ENCODE assay signal across 8 mouse cellular contexts in the genomic region with DNA sequence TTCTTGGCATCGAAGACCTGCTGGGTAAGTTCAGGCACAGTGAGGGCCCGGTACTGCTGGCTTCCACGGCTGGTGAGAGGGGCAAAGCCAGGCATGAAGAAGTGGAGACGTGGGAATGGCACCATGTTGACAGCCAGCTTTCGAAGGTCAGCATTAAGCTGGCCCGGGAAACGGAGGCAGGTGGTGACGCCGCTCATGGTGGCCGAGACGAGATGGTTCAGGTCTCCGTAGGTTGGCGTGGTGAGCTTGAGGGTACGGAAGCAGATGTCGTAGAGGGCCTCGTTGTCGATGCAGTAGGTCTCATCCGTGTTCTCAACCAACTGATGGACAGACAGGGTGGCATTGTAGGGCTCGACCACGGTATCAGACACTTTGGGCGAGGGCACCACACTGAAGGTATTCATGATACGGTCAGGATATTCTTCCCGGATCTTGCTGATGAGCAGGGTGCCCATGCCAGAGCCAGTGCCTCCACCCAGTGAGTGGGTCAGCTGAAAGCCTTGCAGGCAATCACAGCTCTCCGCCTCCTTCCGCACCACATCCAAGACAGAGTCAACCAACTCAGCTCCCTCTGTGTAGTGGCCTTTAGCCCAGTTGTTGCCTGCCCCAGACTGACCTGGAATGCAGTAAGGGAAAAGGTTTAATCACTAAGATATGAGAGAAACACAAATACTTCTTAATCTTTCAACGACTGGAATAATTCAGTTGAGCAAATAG. TPM values are rescaled to one million over a fixed set of nuclear protein-coding genes. Genes with fewer than 3 reads are reported as not detected.
DNase-seq lines count a peak whose midpoint lies in the region; ATAC-seq and TF ChIP-seq lines count a peak whose summit lies in the region.

No protein-coding gene starts in this region.

- H3K9ac ChIP-seq in kidney, embryonic 15.5 days = peak overlapping the region; percentile 86

- peak overlapping the region; percentile 4 for H3ac ChIP-seq in myocyte (ENCODE audit: control insufficient read depth, insufficient read length)

- peak overlapping the region; percentile 82 for H3K4me3 ChIP-seq in kidney, embryonic 15.5 days (replicated peaks)
- H3K4me3 ChIP-seq in myocyte = peak overlapping the region; percentile 96

- no peaks in the 10 kb centered on the region for H3K9me3 ChIP-seq in kidney, embryonic 15.5 days (replicated peaks)

- no peaks in the 10 kb centered on the region for H3K27me3 ChIP-seq in kidney, embryonic 15.5 days
- H3K27me3 ChIP-seq in myocyte (ENCODE audit: control insufficient read depth, insufficient read depth, insufficient read length) = no peaks in the 10 kb centered on the region

- H3K79me2 ChIP-seq in myocyte (ENCODE audit: control insufficient read depth, insufficient read depth) = peaks cover 45% of the 10 kb centered on the region

- 69% methylated on average over 26 of the region's 26 CpGs for WGBS in kidney, embryonic 15.5 days

- H3K4me1 ChIP-seq in kidney, embryonic 15.5 days = peaks cover 42% of the 10 kb centered on the region

- peaks cover 61% of the 10 kb centered on the region for H3K36me3 ChIP-seq in kidney, embryonic 15.5 days
- peaks cover 34% of the 10 kb centered on the region for H3K36me3 ChIP-seq in myocyte (ENCODE audit: control insufficient read depth, insufficient read depth)

- H3K27ac ChIP-seq in kidney, embryonic 15.5 days = peak overlapping the region; percentile 98

- H3K4me2 ChIP-seq in kidney, embryonic 15.5 days = peak overlapping the region; percentile 62
- H3K4me2 ChIP-seq in myocyte (ENCODE audit: low read depth) = peak overlapping the region; percentile 92

- peak; percentile 33 for TF ChIP-seq POLR2A in myocyte (IDR thresholded peaks at IDR 0.05; ENCODE audit: insufficient read length, low read depth)

- no peak for ATAC-seq in cerebellum, adult (ENCODE audit: insufficient number of reproducible peaks, low FRiP score, low TSS enrichment)
- ATAC-seq in kidney, embryonic 15.5 days (replicated peaks; ENCODE audit: low FRiP score) = no peak
- no peak for ATAC-seq in monocyte, adult 5-6 weeks (replicated peaks; ENCODE audit: insufficient number of reproducible peaks, low FRiP score, low TSS enrichment, poor library complexity, severe bottlenecking)

- DNase-seq in cerebellum, adult 11-12 months = peak; percentile 59
- peak; percentile 30 for DNase-seq in urinary bladder, adult 2 months (ENCODE audit: low spot score)
- no peak for DNase-seq in urinary bladder, adult 18-20 months (ENCODE audit: low spot score in 2 of 2)
- no peak for DNase-seq in left cerebral cortex, adult 11 months (ENCODE audit: low spot score)

TF ChIP-seq in myocyte, 11 proteins besides CTCF, POLR2A, EP300 and RAD21:
- no peak for TF ChIP-seq REST (IDR thresholded peaks at IDR 0.05; ENCODE audit: insufficient read depth, insufficient read length)
- peak; percentile 90 for TF ChIP-seq POLR2AphosphoS2 (IDR thresholded peaks at IDR 0.05; ENCODE audit: insufficient read length, low read depth)
- TF ChIP-seq MYOD1 (IDR thresholded peaks at IDR 0.05; ENCODE audit: control insufficient read depth in 1 of 3, insufficient read length in 2 of 3, low read depth in 2 of 3) = no peak
- TF ChIP-seq SRF (IDR thresholded peaks at IDR 0.05; ENCODE audit: control insufficient read depth, insufficient read length, low read depth) = no peak
TF ChIP-seq in myocyte: peak in this region for 1.

RNA-seq across cellular contexts. Expression of a gene that starts 2.5 kb away (rescaled TPM):
- polyA plus RNA-seq in urinary bladder, adult 2 months (2012; rRNA removed) = 257 TPM in 2 replicates
- 951 and 997 TPM in 2 replicates for polyA plus RNA-seq in kidney, embryonic 15.5 days (2015; fragmentation: Nextera tagmentation; extraction: Ambion mirVana)
- polyA plus RNA-seq in myocyte (2012; fragmentation: generic; extraction: Trizol) = 692 TPM
- 138 to 179 TPM (median 139 TPM) in 3 replicates for total RNA-seq in monocyte, adult 5-6 weeks (2017)

RNA-seq across cellular contexts. Expression of a gene that starts 5.7 kb away (rescaled TPM):
- 10.4 and 14.2 TPM in 2 replicates for polyA plus RNA-seq in urinary bladder, adult 2 months (2012; rRNA removed)
- polyA plus RNA-seq in kidney, embryonic 15.5 days (2015; fragmentation: Nextera tagmentation; extraction: Ambion mirVana) = 16.5 TPM in 2 replicates
- 7.0 TPM for polyA plus RNA-seq in myocyte (2012; fragmentation: generic; extraction: Trizol)
- total RNA-seq in monocyte, adult 5-6 weeks (2017) = 10.9 to 26.0 TPM (median 11.1 TPM) in 3 replicates

RNA-seq across cellular contexts. Expression of a gene that starts 12.6 kb away (rescaled TPM):
- polyA plus RNA-seq in urinary bladder, adult 2 months (2012; rRNA removed) = 156 and 192 TPM in 2 replicates
- polyA plus RNA-seq in kidney, embryonic 15.5 days (2015; fragmentation: Nextera tagmentation; extraction: Ambion mirVana) = 42.3 and 44.6 TPM in 2 replicates
- 107 TPM for polyA plus RNA-seq in myocyte (2012; fragmentation: generic; extraction: Trizol)
- total RNA-seq in monocyte, adult 5-6 weeks (2017) = 70.0 to 84.2 TPM (median 77.9 TPM) in 3 replicates

RNA-seq across cellular contexts. Expression of a gene that starts 14.1 kb away (rescaled TPM):
- 55.3 and 73.7 TPM in 2 replicates for polyA plus RNA-seq in urinary bladder, adult 2 months (2012; rRNA removed)
- 25.3 and 25.4 TPM in 2 replicates for polyA plus RNA-seq in kidney, embryonic 15.5 days (2015; fragmentation: Nextera tagmentation; extraction: Ambion mirVana)
- polyA plus RNA-seq in myocyte (2012; fragmentation: generic; extraction: Trizol) = 45.1 TPM
- 17.2 to 77.7 TPM (median 52.8 TPM) in 3 replicates for total RNA-seq in monocyte, adult 5-6 weeks (2017)

RNA-seq across cellular contexts. Expression of a gene that starts 25.5 kb away (rescaled TPM):
- 10.9 and 11.6 TPM in 2 replicates for polyA plus RNA-seq in urinary bladder, adult 2 months (2012; rRNA removed)
- 58.0 and 65.7 TPM in 2 replicates for polyA plus RNA-seq in kidney, embryonic 15.5 days (2015; fragmentation: Nextera tagmentation; extraction: Ambion mirVana)
- polyA plus RNA-seq in myocyte (2012; fragmentation: generic; extraction: Trizol) = 18.5 TPM
- total RNA-seq in monocyte, adult 5-6 weeks (2017) = 18.1 to 25.9 TPM (median 25.6 TPM) in 3 replicates

Comparison
In these comparisons a context has a peak if more than half of its experiments do, and no peak if none do; other contexts are left out.
1. DNase-seq: peak in cerebellum, adult 11-12 months (single experiment) and urinary bladder, adult 2 months (single experiment); none in urinary bladder, adult 18-20 months (0 of 2) and left cerebral cortex, adult 11 months (single experiment).